Mouse (Mus musculus) 3T3-L1 (cell line): ENCODE results near the gene Serpinb6a.
A peak's percentile ranks its signal among the peaks of the same experiment; 100 is the strongest.
"Not testable (repeated sequence)": the region's sequence is repeated elsewhere in the genome, so short reads cannot be mapped to it uniquely, and the experiment has no call there.

Source experiments
- DNase-seq: peaks from one replicate; pipeline ENCODE4 v3.0.0-alpha.2; 2015; ENCODE audit warnings: low read depth, low spot score

Gene Serpinb6a

DNA sequence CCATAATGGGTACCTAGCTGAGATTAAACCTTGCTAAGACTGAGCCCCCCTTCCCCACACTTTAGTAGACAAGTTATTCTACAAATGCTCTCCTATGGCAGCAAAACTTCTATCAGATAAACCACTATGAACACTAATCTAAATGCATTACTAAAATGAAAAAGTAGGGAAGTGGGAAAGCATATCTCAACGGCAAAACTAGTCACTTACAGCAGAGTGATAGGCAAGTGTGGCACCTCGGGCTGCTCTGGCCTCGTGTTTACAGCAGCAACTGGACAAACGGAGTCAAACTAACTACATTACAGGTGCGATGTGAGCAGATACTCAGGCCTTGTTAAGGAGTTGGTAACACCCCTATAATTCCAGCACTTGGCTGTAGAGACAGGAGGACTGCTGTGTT is 13.0 kb downstream of the Serpinb6a start:
- no peak for DNase-seq

- DNase-seq: no peak
These were observed 36.0 kb downstream of the Serpinb6a start for GRCm38 (mm10) chr13:33966574-33966973.

DNA sequence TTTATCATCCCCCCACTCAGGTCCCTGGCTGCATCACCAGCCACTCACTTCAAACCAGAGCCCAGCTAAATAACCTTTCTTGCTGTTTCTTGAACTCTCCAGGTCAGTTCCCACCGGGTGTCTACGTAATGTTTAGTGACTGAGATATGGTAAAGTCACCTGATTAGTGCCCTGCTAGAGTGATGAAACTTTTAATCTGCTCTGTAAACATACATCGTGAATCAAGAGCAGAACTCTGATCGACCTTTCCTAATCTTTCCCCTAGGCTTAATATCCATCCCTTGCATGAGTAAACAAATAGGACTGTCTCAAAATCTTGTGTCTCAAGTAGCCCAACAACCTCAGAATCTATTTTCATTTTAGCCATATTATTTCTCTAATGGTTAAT is 36.6 kb downstream of the Serpinb6a start:
- peak; percentile 14 for DNase-seq

DNA sequence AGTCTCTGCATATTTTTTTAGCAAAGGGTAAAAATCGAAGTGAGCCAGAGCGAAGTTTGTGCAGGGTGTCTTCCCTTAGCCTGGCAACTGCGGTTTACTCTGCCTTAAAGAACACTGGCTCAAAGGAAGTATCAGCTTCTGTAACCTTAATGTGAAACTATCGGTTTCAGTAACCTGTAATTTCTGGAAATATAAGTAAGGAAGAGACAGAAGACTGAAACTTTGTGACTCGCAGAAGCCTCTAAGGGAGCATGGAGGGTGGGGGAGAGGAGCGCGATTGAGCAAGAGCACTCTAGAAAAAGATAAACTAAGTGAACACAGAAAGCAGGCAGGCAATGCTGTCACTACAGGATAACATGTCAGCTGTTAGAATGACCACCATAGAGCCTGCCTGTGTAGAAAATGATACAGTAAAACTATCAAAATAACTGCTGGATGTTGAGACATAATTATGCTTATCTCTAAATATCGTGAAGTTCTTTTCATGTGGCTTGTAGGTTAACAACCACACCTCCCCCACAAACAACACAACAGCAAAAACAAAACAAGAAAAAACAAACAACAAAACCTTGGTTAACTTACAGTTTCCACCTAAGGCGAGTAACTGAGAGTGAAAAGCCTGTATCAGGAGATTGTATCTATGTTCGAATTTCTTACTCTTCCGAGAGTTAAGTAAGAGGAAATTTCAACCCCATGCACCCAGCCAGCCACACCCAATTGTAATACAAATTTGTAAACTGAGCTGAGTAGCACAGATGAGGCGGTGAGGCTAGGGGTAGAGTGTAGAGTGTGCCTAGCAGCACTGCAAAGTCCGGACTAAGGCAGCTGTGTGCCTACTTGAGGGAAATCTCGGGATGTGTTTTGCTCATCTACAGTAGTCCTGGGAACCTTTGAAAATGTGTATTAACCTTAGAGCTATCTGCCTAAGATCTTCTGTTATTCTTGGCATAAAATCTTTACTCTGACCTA is 37.3 kb downstream of the Serpinb6a start:
- peak; percentile 52 for DNase-seq

DNA sequence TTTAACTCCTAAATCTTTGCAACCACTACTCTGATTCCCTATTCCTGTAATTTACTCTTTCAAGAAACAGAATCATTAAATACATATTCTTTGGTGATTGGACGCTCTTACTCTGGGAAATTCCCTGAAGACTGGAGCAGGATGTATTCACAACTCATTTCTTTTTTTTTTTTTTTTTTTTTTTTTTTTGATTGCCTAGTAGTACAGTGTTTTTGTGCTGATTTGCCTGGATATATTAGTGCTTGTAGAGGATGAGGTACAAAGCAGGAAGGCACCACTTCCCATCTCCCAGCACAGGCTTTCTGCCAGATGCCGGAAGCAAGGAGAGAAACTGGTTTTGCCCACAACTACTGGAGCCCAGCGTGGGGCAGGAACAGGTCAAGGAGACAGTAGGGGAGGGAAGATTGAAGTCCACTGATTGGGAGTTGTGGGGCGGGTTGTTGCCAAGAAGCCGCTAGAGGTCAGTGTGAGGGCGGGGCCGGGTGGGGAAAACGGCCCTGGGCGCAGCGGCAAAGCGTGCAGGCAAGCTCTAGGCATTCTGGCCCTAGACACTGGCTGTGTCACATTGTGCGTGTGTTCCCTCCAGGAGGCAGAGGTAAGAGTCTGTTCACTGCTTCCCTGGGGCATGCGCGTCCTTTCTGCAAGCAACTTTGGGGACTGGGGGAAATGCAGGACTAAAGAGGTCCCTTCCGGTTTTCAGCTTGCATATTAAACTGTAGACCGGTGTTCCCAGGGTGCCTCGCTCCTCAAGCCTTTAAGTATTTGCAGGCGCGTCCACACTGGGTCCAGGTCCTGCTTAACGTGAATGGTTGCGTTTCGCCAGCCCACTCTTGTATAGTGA is 38.2 kb downstream of the Serpinb6a start, which contains the start of gene Nqo2:
Gene Nqo2, plus strand, starts transcription at position 482 of the 841 bp plus-strand sequence.
- DNase-seq: peak; percentile 93

- DNase-seq: peak; percentile 43
These were observed 42.8 kb downstream of the Serpinb6a start for GRCm38 (mm10) chr13:33959771-33960170.

- peak; percentile 74 for DNase-seq
These were observed 45.8 kb downstream of the Serpinb6a start for GRCm38 (mm10) chr13:33956571-33957421.

DNA sequence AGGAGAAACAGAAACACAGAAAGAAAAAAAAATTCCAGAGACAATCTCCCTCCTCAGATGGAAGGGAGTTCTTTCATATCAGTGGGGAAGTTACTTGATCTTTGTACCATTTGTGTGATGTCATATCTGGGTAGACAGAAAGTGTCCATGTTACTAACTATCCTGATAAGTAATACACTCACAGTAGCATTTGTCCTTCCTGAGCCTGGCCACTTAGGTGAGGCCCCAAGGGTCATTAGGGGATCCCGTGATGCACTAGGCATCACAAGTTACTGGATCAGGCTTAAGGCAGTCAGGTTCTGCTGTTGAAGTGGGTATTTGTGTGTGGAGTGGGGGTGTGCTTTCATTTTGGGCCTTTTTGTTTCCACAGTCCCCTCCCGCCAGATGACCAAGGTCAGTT is 49.6 kb downstream of the Serpinb6a start:
- no peak for DNase-seq

DNA sequence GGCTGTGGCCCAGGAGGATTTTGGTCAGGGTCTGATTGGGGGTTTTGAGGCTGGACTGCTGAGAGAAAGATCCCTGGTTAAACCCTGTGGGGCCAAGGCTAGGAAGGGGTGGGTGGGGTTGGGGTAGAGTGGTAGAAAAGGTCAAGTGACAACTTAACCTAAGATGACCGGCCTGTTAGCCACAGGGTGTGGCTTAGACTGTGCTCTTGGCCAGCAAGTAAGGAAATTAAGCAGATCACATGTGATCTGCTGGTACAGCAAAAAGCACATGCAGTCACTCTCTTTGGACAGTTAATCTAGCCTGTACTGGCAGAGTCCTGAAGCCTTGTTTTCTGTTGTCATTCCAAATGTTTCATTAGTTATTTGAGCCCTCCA is 50.5 kb downstream of the Serpinb6a start:
- peak; percentile 69 for DNase-seq

GRCm38 (mm10) chr13:33951308-33952074 is 51.1 kb downstream of the Serpinb6a start:
- peak; percentile 93 for DNase-seq

DNA sequence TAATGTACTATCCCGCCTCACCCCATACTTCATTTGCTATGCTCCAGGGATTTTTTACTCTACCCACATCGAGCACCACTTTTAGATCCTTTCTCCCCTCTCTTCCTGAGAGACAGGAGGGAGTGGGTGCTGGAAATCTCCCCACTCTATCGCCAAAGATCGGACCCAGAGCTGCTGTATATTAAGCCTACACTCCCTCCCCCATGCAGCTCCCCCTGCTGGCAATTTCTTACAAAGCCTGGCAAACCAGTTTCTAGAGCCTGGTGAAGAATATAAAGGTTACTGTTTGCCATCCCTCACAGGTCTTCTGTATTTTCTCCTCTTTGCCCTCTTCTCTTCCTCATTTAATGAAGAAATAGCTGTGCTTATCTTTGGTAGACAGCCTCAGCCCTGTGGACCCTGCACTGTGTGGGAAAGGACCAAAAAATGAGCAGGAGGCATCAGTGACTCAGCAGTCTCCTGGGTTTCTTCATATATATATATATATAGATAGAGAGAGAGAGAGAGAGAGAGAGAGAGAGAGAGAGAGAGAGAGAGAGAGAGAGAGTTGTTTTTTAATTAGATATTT is 60.3 kb downstream of the Serpinb6a start:
- peak; percentile 38 for DNase-seq

DNA sequence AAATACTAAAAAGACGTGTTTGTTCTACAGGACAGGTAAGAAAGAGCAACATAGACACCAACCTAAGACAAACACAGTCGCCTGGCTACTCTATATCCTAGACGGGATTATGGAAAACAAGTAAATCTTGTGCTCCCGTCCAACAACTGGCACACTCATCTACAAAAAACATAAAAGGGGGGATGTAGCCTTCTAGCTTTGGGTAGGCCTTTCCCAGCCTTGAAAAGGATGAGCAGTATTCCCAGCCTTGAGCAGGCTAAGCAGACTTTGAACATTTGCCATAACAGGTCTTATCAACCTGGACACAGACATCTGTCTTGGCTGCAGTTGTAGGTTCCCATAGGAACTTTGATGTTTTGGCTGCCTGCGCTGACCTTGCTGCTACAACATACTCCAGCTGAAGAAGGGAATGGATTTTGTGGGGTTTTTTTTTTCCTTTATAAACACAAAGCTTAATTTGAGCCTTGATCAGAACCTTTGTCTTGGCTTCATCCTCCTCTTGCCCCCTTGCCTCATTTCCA is 61.2 kb downstream of the Serpinb6a start:
- DNase-seq: no peak

- not testable (repeated sequence) for DNase-seq
These were observed 65.0 kb downstream of the Serpinb6a start for GRCm38 (mm10) chr13:33937587-33937986.

- no peak for DNase-seq
These were observed 65.4 kb downstream of the Serpinb6a start for GRCm38 (mm10) chr13:33937151-33937550.

DNA sequence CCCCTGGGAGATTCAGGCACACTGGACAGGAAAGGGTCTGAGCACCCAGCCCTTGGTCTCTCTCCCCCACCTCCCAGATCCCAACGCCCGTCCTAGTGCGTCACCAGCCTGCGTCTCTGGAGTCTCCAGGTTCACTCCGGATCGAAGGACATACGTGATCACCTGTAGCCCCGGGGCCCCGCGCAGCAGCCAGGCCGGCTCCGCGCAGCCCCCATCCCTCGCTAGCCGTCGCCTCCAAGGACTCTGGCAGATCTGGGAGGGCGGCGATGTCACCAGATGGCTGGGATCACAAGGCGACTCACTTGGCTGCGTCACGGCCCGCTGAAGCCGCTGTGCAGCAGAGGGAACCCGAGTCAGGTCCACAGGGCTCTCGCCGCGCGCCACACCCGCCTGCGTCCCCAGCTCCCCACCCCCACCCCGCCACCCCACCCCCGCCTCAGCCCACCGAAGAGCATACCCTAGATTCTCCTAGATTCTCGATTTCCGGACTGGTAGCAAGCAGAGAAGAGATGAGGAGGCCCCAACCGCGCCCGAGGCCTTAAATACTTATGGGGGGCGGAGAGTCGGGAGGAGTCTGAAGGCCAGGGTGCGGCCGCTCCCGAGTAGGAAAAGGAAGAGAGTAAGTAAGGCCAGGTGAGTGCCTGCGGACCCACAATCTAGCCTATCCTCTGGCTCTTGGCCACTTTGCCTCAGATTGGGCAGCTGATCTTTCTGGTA is 67.0 kb downstream of the Serpinb6a start:
- DNase-seq: peak; percentile 73

DNA sequence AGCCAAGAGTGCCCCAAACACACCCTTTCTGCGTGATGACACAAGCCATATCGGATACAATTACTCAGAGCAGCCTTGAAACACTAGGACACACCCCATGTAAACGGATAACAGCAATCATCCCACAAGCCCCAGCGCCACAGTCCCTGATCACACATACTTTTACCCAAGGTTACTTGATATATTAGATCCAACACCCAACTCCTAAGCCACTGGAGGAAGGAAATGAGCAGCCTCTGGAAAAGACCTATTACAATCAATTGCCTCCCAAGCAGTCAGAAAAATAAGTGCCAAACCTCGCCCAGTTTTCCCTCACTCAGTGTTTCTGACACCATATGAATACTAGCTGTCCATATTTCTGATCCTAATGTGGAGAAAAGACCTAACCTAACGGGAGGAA is 67.9 kb downstream of the Serpinb6a start:
- peak; percentile 46 for DNase-seq

DNA sequence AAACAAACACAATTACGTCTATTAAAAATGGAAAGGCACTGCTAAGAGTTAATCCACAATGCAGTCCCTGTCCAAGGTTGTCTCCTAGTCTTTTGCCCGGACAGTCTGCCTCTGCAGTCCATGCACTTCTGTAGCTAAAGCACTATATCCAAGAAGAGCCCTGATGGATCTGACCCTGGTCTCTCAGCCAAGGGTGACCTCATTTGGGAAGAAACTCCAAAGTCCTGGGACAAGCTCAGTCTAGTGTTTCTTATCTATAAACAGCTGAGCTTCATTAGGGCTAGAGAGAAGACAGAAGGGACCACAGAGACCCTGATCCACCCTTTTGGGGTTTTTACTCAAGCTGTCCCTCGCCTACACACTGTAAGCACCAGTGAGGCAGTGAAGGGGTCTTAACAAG is 71.7 kb downstream of the Serpinb6a start:
- DNase-seq: no peak

DNA sequence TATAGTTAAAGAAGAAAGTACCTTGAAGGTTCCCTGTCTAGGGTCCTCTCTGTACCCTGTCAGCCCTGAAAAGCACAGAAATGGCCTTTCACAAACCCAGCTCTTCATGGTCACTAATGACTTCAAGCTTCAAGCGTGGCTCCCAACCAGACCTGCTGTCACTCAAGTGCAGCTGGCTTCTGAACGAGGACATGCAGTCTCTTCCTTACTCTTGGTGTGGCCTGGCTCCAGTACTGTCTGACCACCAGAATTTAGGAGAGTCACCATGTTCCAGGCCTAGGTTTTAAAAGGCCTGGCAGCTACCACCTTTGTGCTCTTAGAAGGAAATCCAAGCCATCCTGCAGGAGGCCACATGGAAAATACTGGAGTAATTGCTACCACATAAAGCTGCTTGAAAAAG is 72.3 kb downstream of the Serpinb6a start:
- DNase-seq: no peak

- no peak for DNase-seq
These were observed 80.9 kb downstream of the Serpinb6a start for GRCm38 (mm10) chr13:33921699-33922098.
